In the genomic region with DNA sequence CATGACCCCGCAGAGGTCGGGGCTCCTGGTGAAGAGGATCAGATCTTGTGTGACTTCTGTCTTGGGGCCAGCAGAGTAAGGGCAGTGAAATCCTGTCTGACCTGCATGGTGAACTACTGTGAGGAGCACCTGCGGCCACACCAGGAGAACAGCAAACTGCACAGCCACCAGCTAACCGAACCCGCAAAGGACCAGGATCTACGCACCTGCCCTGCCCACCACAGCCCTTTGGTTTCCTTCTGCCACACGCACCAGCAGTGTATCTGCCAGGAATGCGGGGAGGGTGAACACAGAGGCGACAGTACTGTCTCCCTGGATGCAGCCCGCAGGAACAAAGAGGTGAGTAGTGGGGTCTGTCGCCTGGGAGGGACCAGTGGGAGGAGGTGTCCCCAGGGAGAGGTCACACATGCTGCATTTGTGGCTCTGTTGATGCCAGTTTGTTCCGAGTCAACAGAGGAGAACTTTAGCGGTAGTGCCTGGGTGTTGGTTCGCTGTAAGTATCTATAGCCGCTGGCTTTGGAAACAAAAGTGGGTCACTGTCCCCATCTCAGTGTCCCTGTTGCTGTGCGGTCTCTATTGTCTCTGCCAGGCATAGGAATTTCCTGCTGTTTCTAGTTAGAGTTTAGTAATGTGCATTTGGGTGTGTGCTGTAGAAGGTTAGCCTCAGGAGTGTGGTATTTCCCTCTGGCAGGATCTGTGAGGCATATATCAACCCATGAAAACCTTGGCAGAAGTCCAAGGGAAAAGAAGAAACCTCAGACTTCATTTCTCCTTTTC, we compare ENCODE assay signal across 7 mouse cellular contexts. TPM values are rescaled to one million over a fixed set of nuclear protein-coding genes. Genes with fewer than 3 reads are reported as not detected.
A peak's percentile ranks its signal among the peaks of the same experiment; 100 is the strongest.
DNase-seq lines count a peak whose midpoint lies in the region; ATAC-seq and TF ChIP-seq lines count a peak whose summit lies in the region.

No protein-coding gene starts in this region.

- H3K27me3 ChIP-seq in E14TG2a.4 (ENCODE audit: insufficient read depth, low read length): peaks cover 31% of the 10 kb centered on the region
- H3K27me3 ChIP-seq in heart, embryonic 12.5 days (replicated peaks): no peaks in the 10 kb centered on the region

- WGBS in heart, embryonic 12.5 days: 22% methylated on average over 16 of the region's 16 CpGs

- ATAC-seq in heart, embryonic 12.5 days (ENCODE audit: insufficient number of reproducible peaks, low FRiP score): peak; percentile 49; the same call in 1 of the 2 replicates
- peak; percentile 9 for ATAC-seq in megakaryocyte, adult 5-6 weeks (ENCODE audit: poor library complexity, severe bottlenecking)

- no peaks in the 10 kb centered on the region for H3K36me3 ChIP-seq in E14TG2a.4 (ENCODE audit: insufficient read depth, low read length)
- no peaks in the 10 kb centered on the region for H3K36me3 ChIP-seq in heart, embryonic 12.5 days

- H3K27ac ChIP-seq in heart, embryonic 12.5 days (ENCODE audit: poor library complexity, severe bottlenecking): peak overlapping the region; percentile 72

- peak overlapping the region; percentile 69 for H3K9ac ChIP-seq in heart, embryonic 12.5 days

- DNase-seq in 416B (ENCODE audit: low read depth): peak; percentile 78
- DNase-seq in embryo, embryonic 11 days: peak; percentile 33
- DNase-seq in kidney, postnatal 10 days: peak; percentile 41
- peak; percentile 14 to 66 for DNase-seq in spleen, postnatal 4 days (ENCODE audit: low spot score in 2 of 2)

- H3K9me3 ChIP-seq in E14TG2a.4 (ENCODE audit: low read length): no peaks in the 10 kb centered on the region
- no peaks in the 10 kb centered on the region for H3K9me3 ChIP-seq in heart, embryonic 12.5 days (replicated peaks)

- H3K4me2 ChIP-seq in heart, embryonic 12.5 days: peak overlapping the region; percentile 75

- no peak for TF ChIP-seq CTCF in E14TG2a.4 (conservative IDR thresholded peaks at IDR 0.05; ENCODE audit: low read length)

- H3K4me3 ChIP-seq in E14TG2a.4 (replicated peaks; ENCODE audit: low read length): peak overlapping the region; percentile 69
- peak overlapping the region; percentile 51 for H3K4me3 ChIP-seq in heart, embryonic 12.5 days

- H3K4me1 ChIP-seq in E14TG2a.4 (replicated peaks; ENCODE audit: low read depth, low read length): peaks cover 39% of the 10 kb centered on the region
- peaks cover 21% of the 10 kb centered on the region for H3K4me1 ChIP-seq in heart, embryonic 12.5 days (replicated peaks)

RNA-seq across cellular contexts. Expression of a gene that starts 0.8 kb away (rescaled TPM):
- 5.4 and 6.0 TPM in 2 replicates for polyA plus RNA-seq in heart, embryonic 12.5 days (2016; fragmentation: Nextera tagmentation; extraction: Ambion mirVana)
- 15.4 and 25.5 TPM in 2 replicates for total RNA-seq in megakaryocyte, adult 5-6 weeks (2015)
- total RNA-seq in megakaryocyte, adult 5-6 weeks (2017): 21.4 and 22.8 TPM in 2 replicates

RNA-seq across cellular contexts. Expression of a gene that starts 26.0 kb away (rescaled TPM):
- polyA plus RNA-seq in heart, embryonic 12.5 days (2016; fragmentation: Nextera tagmentation; extraction: Ambion mirVana): 0.17 and 0.23 TPM in 2 replicates
- 0.41 and 1.3 TPM in 2 replicates for total RNA-seq in megakaryocyte, adult 5-6 weeks (2015)
- 1.7 and 1.8 TPM in 2 replicates for total RNA-seq in megakaryocyte, adult 5-6 weeks (2017)

RNA-seq across cellular contexts. Expression of a gene that starts 31.6 kb away (rescaled TPM):
- 10.6 and 11.0 TPM in 2 replicates for polyA plus RNA-seq in heart, embryonic 12.5 days (2016; fragmentation: Nextera tagmentation; extraction: Ambion mirVana)
- 0.18 and 0.33 TPM in 2 replicates for total RNA-seq in megakaryocyte, adult 5-6 weeks (2015)
- 0.29 and 0.69 TPM in 2 replicates for total RNA-seq in megakaryocyte, adult 5-6 weeks (2017)

RNA-seq across cellular contexts. Expression of a gene that starts 58.4 kb away (rescaled TPM):
- polyA plus RNA-seq in heart, embryonic 12.5 days (2016; fragmentation: Nextera tagmentation; extraction: Ambion mirVana): 48.0 and 50.6 TPM in 2 replicates
- total RNA-seq in megakaryocyte, adult 5-6 weeks (2015): 20.4 and 21.3 TPM in 2 replicates
- 16.9 and 19.1 TPM in 2 replicates for total RNA-seq in megakaryocyte, adult 5-6 weeks (2017)

Comparison
In these comparisons a context has a peak if more than half of its experiments do, and no peak if none do; other contexts are left out.
1. Peak in every context shown above with its lines: DNase-seq, ATAC-seq, H3K4me3 ChIP-seq and H3K27ac ChIP-seq.